Mouse (Mus musculus) heart, embryonic 10.5 days (tissue): ENCODE results near the gene Blmh. TPM values are rescaled to one million over a fixed set of nuclear protein-coding genes. Genes with fewer than 3 reads are reported as not detected.

ENCODE experiments used
- DNase-seq: peaks from one replicate; pipeline ENCODE4 v3.0.0-alpha.2; 2017; ENCODE audit warnings: low spot score
- H3K27ac ChIP-seq: fragments of 300-500 bp; sonication (generic); 2 replicates; pipeline ENCODE4 v1.5.1; 2016; ENCODE audit warnings: mild to moderate bottlenecking
- H3K27me3 ChIP-seq: fragments of 300-500 bp; sonication (generic); 2 replicates; pipeline ENCODE4 v1.6.1; 2016; ENCODE audit warnings: mild to moderate bottlenecking; ENCODE audit not compliant: poor library complexity, insufficient read depth, severe bottlenecking
- H3K36me3 ChIP-seq: fragments of 300-500 bp; sonication (generic); 2 replicates; pipeline ENCODE4 v1.6.1; 2016; ENCODE audit warnings: mild to moderate bottlenecking, moderate library complexity
- H3K4me1 ChIP-seq: fragments of 300-500 bp; sonication (generic); 2 replicates; pipeline ENCODE4 v1.6.1; 2016; ENCODE audit warnings: mild to moderate bottlenecking
- H3K4me3 ChIP-seq: fragments of 300-500 bp; sonication (generic); 2 replicates; pipeline ENCODE4 v1.5.1; 2016; ENCODE audit warnings: mild to moderate bottlenecking, moderate library complexity
- H3K9me3 ChIP-seq: fragments of 300-500 bp; sonication (generic); 2 replicates; pipeline ENCODE4 v1.6.1; 2016; ENCODE audit warnings: mild to moderate bottlenecking, moderate library complexity
- WGBS: fragments of 180-500 bp; shearing (Covaris S2); methylation state at CpG from one replicate; pipeline ENCODE4 v1.1.7; 2016; 5-methylcytosine and 5-hydroxymethylcytosine counted together
- polyA plus RNA-seq: library from polyadenylated mRNA; unstranded; fragments of >200 nt; fragmentation: Nextera tagmentation; extraction: Ambion mirVana; gene quantifications from 2 replicates; pipeline ENCODE4 v1.2.1, GENCODE M21; 2016

Gene Blmh
- 128 and 152 TPM in 2 replicates for polyA plus RNA-seq

DNA sequence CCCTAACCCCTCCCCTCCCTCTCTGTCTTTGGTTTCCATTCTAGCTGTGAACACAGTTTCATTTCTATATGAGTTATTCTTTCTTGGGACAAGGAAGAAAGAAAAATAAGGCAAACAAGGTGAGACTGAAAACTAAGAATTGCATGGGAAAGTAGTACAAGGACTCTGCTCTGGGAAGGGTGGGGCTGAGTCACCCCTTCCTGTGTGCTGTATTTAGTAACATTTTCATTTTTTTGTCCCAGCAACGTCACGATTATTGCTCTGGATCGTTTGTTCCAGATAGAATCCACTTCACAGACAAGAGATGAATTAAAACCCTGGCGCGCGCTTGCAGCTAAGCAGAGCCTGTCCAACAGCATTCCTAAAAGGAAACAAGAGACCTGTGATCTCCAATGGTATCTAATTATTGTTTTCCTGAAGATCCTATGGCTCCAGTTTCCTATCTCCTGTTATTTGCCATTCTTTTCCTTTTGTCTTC is at the start of gene Blmh:
Gene Blmh (plus strand): TSS at position 51 of the 478 bp plus-strand sequence.
- no peak within 1 kb of the TSS for H3K4me3 ChIP-seq
- H3K9me3 ChIP-seq, result no peaks in the 10 kb centered on the region
- DNase-seq, result no peak
- no peak within 1 kb of the TSS for H3K27ac ChIP-seq
- 0 out of 2 replicates have a peak, but pooled peaks cover 6% of the 10 kb centered on the region for H3K4me1 ChIP-seq
- H3K36me3 ChIP-seq, result no peaks in the 10 kb centered on the region
- H3K27me3 ChIP-seq, result no peaks in the 10 kb centered on the region
- 71% methylated on average over 6 of the region's 6 CpGs for WGBS

DNA sequence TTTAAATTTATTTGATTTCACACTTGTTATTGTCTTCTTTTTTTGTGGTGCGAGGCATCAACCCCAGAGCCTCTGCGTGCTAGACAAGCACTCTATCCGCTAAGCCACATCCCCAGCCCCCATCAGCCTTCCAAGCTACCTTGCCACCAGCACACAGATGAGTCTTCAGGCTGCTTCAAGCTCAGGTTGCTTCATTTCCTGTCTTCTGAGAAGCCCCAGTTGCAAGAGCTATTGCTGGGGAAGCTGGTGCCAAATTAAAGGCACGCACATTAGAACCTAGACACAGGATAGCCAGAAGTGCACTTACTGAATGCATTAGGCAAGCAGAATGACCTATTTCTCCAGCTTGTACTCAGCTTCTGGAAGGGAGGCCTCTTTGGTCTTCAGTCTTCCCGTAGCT is 44.8 kb upstream of the Blmh start:
- no peak overlapping the region for H3K4me3 ChIP-seq
- H3K9me3 ChIP-seq, result no peaks in the 10 kb centered on the region
- DNase-seq, result no peak
- H3K27ac ChIP-seq, result no peak overlapping the region
- no peaks in the 10 kb centered on the region for H3K36me3 ChIP-seq
- no peaks in the 10 kb centered on the region for H3K27me3 ChIP-seq
- peaks cover 5% of the 10 kb centered on the region; the same call in 1 of the 2 replicates for H3K4me1 ChIP-seq
- WGBS, result 88% methylated on average over 5 of the region's 5 CpGs

DNA sequence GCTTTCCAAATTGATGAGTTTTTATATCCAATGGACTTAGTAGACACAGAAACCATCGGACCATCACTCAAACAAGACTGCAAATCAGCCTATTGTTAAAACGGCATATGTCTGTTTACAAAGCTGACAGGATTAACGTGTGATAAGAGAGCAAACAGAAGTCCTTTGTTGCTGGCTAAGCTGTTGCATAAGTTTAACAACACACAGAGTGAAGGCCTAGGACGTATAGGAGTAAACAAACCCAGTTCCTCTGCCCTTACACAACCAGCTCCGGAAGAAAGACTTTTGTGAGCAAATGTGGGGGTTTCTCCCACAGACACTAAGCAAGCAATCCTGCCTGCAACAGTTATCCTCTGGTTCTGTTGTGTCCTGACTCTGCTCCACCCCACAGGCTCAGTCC is 40.2 kb upstream of the Blmh start:
- H3K27ac ChIP-seq, result no peak overlapping the region
- H3K9me3 ChIP-seq, result no peaks in the 10 kb centered on the region
- 41% methylated on average over 5 of the region's 5 CpGs for WGBS
- no peak for DNase-seq
- no peak overlapping the region for H3K4me3 ChIP-seq
- H3K4me1 ChIP-seq, result peaks cover 3% of the 10 kb centered on the region
- no peaks in the 10 kb centered on the region for H3K36me3 ChIP-seq
- H3K27me3 ChIP-seq, result no peaks in the 10 kb centered on the region

DNA sequence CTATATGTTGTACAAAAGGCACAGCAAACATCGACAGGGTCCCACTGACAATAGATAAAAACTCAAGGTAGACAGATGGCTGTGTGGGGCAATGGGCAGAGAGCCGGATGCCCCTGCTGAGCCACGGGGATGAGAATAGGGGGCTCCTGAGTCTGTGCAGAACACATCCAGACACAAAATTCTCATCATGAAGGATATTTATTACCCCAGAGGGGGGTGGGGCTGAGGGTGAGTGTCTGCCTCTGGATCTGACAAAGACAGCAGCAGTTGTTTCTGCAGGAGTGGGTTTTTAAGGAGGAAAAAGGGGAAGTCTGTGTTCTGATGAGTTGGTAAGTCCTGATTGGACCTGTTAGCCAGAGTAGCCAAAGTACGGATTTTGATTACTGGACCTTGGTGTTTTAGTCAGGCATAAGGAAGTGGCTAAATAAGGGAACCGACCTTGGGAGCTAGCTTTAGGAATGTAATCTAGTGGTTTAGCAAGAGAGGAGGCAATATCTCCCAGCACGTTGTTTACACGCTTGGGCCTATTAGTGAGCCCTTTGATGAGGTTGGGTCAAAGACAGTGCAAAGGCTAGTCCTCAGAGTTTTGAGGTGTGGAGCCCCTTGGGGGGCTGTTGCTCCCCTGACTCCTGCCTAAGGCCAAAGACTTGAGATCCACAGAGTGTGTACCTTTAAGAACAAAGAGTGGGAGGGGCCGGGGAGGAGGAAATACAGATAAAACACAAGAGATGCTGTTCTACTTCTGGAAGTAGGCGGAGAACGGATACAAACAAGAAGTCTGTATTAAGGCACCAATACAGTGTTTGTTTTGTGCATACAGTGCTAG is 35.1 kb upstream of the Blmh start:
- Histone ChIP-seq H3K36me3 (no peaks in the 10 kb centered on the region), H3K27ac (peak overlapping the region; percentile 76), H3K4me3 (peak overlapping the region; percentile 3; the same call in 1 of the 2 replicates), H3K27me3 (no peaks in the 10 kb centered on the region), H3K9me3 (no peaks in the 10 kb centered on the region), H3K4me1 (peaks cover 22% of the 10 kb centered on the region)
- DNase-seq, result no peak
- 39% methylated on average over 10 of the region's 10 CpGs for WGBS

DNA sequence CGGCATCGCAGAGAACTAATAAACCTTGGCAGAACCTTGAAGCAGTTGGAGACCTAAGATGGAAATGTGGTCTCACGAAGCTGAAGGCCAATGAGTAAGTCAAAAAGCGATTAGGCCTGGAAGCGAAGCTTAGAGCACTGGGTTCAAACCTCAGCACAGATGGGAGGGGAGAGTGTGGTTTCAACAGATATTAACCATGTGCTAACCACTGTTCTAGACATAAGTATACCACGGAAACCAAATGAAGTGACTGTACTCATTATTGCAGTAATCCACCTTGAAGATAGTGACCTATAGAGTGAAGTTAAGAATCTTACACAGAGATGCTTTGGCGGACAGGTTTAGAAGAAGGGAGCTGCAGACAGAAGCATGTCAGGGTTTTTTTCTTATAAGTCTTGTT is 33.4 kb upstream of the Blmh start:
- H3K4me3 ChIP-seq, result no peak overlapping the region
- WGBS, result 89% methylated on average over 7 of the region's 7 CpGs
- H3K27me3 ChIP-seq, result no peaks in the 10 kb centered on the region
- peaks cover 22% of the 10 kb centered on the region for H3K4me1 ChIP-seq
- no peaks in the 10 kb centered on the region for H3K36me3 ChIP-seq
- no peaks in the 10 kb centered on the region for H3K9me3 ChIP-seq
- DNase-seq, result no peak
- no peak overlapping the region for H3K27ac ChIP-seq

DNA sequence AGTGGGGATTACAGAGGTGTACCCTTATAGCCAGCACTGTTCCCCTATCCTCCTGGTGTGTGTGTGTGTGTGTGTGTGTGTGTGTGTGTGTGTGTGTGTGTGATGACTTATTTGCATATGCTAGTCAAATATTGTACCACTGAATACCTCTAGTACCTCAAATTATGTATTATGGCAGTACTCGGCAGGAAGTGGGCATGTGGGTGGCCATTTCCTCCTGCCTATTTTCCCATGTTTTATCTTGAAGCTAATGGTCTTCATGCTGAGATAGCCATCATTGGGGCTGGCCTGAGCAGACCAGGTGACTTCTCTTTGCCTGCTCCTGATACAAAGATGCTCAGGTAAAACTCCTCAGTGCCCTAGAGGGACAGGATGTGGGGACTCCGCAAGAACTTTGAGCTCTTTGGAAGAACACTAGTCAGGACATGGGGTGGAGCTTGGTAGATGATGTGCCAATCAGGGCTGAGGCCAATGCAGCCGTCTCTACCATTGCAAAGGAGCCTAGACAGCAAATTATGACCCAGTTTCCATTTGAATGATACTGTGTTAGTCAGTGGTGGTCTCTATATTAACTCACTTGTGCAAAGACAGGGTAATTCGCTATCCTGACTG is 32.8 kb upstream of the Blmh start:
- WGBS, result 74% methylated on average over 4 of the region's 4 CpGs
- H3K4me3 ChIP-seq, result no peak overlapping the region
- no peaks in the 10 kb centered on the region for H3K9me3 ChIP-seq
- DNase-seq, result no peak
- H3K27me3 ChIP-seq, result no peaks in the 10 kb centered on the region
- H3K27ac ChIP-seq, result peak overlapping the region; percentile 13; the same call in 1 of the 2 replicates
- no peaks in the 10 kb centered on the region for H3K36me3 ChIP-seq
- peaks cover 26% of the 10 kb centered on the region for H3K4me1 ChIP-seq

DNA sequence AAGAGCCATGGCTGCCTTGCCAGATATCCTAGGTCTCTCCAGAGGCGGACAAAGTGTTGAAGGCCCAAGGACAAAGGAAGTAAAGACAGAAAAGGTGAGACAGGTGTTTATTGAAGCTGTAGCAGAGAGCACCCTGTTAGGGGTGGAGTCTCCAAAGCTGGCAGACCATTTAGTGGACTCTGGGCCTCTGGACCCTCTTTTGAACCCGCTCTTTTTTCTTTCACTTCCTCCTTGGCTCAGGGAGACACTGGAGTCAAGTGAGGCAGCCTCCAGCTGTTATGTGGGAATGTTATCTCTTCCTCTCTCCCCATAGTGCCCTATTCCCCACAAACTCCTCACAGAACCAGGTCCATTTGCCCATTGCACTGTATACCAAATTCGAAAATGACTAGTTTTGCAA is 31.6 kb upstream of the Blmh start:
- Histone ChIP-seq H3K9me3 (no peaks in the 10 kb centered on the region), H3K4me3 (no peak overlapping the region), H3K27me3 (no peaks in the 10 kb centered on the region), H3K27ac (peak overlapping the region; percentile 67; the same call in 1 of the 2 replicates), H3K36me3 (no peaks in the 10 kb centered on the region), H3K4me1 (peaks cover 26% of the 10 kb centered on the region)
- 76% methylated on average over 3 of the region's 3 CpGs for WGBS
- DNase-seq, result no peak

DNA sequence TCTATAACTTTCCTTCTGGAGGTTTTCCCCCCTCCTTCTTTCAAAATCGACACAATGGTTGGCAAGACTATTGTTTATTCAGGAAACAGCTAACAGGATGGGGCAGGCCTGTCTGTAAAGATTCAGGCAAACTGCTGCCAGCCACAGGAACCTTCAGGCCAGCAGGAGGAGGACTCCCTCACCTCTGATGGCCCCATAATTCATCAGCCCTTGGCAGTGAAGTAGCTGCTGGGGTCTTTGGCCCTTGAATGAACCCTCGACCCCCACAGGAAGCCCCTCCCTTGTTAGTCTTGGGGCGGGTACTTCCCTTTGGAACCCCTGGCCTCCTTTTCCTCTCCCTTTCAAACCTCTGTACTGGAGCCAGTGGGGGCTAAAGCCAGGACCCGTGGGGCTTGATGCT is 31.0 kb upstream of the Blmh start:
- 36% methylated on average over 4 of the region's 4 CpGs for WGBS
- H3K4me1 ChIP-seq, result peaks cover 26% of the 10 kb centered on the region
- no peak overlapping the region for H3K4me3 ChIP-seq
- DNase-seq, result peak; percentile 79
- H3K27ac ChIP-seq, result peak overlapping the region; percentile 67
- H3K36me3 ChIP-seq, result no peaks in the 10 kb centered on the region
- no peaks in the 10 kb centered on the region for H3K9me3 ChIP-seq
- no peaks in the 10 kb centered on the region for H3K27me3 ChIP-seq

DNA sequence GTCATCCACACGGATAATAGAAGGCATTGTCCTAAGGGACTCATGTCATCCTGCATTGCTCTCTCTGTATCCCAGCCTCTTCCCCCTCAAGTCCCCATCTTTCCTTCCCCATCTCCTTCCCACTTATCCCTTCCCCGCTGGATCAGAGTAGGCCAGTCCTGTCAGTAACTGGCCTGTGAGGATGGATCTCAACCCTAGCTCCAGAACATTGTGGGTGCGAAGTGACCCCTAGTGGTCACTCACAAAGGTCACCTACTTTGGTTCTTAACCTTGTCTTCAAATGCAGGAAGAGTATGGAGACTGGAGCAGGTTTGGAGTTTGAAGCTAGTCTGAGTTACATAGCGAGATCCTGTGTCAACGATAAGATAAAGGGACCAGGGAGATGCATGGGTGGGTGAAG is 30.4 kb upstream of the Blmh start:
- H3K36me3 ChIP-seq, result no peaks in the 10 kb centered on the region
- DNase-seq, result peak; percentile 84
- 22% methylated on average over 5 of the region's 5 CpGs for WGBS
- H3K4me3 ChIP-seq, result 0 out of 2 replicates have a peak overlapping the region, but pooled peaks have one; percentile 3
- no peaks in the 10 kb centered on the region for H3K9me3 ChIP-seq
- peak overlapping the region; percentile 67; the same call in 1 of the 2 replicates for H3K27ac ChIP-seq
- no peaks in the 10 kb centered on the region for H3K27me3 ChIP-seq
- peaks cover 26% of the 10 kb centered on the region for H3K4me1 ChIP-seq

DNA sequence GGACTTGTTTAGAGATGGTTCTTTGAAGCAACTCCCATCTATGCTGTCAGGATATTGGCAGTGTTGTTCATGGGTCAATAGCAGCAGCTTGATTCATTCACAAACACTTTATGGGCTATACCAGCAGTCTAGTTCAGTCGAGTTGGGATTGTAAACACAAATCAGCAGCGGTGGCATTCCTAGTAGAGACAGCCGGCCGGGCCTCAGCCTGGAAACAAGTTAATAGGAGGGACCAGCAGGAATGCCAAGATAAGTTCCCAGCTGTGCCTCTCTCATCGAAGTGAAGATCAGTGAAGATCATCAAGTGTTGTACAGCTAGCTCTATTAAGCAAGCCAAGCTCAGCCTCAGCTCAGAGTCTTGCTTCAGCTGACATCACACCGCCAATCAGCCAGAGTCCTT is 28.2 kb upstream of the Blmh start:
- Histone ChIP-seq H3K36me3 (no peaks in the 10 kb centered on the region), H3K9me3 (no peaks in the 10 kb centered on the region), H3K4me1 (peaks cover 16% of the 10 kb centered on the region), H3K27me3 (no peaks in the 10 kb centered on the region), H3K27ac (no peak overlapping the region), H3K4me3 (no peak overlapping the region)
- no peak for DNase-seq
- 57% methylated on average over 6 of the region's 6 CpGs for WGBS

DNA sequence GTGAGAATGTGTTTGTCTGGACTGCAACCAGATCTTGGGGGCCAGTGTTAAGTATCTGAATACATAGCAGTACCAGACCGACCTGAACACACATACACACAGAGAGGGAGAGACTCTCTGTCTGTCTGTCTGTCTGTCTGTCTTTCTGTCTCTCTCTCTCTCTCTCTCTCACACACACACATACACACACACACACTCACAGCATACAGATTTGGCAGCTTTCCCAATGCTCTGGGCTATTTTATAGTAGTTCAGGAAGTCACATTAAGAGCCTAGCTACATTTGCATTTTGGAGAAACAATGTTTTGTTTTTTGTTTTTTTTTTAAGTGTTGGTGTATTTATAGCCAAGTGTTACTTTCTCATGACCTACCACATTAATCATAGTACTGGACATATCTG is 27.5 kb upstream of the Blmh start:
- DNase-seq, result no peak
- H3K4me3 ChIP-seq, result no peak overlapping the region
- no peaks in the 10 kb centered on the region for H3K9me3 ChIP-seq
- H3K27me3 ChIP-seq, result no peaks in the 10 kb centered on the region
- no peaks in the 10 kb centered on the region for H3K36me3 ChIP-seq
- H3K4me1 ChIP-seq, result peaks cover 16% of the 10 kb centered on the region
- WGBS, result 77% methylated on average over 1 of the region's 1 CpGs
- no peak overlapping the region for H3K27ac ChIP-seq

DNA sequence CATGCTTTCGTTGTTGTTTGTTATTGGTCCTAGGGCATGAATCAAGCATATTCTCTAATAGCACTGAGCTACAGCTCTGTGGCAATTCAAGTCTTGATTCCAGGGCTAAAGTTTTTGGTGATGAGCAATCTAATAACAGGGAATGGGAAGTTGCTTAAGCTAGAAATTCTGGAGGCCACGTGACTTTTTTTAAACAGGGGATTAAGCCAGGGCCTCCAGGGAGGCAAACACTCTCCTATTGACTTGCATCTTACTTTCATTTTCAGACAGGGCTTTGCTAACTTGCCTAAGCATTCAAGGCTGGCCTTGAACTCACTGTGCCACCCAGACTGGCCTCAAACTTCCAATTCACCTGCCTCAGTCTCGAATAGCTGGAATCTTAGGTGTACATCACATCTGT is 26.7 kb upstream of the Blmh start:
- no peak overlapping the region for H3K27ac ChIP-seq
- WGBS, result 56% methylated on average over 3 of the region's 3 CpGs
- H3K4me3 ChIP-seq, result no peak overlapping the region
- H3K4me1 ChIP-seq, result peaks cover 14% of the 10 kb centered on the region
- no peaks in the 10 kb centered on the region for H3K36me3 ChIP-seq
- H3K9me3 ChIP-seq, result no peaks in the 10 kb centered on the region
- H3K27me3 ChIP-seq, result no peaks in the 10 kb centered on the region
- no peak for DNase-seq

DNA sequence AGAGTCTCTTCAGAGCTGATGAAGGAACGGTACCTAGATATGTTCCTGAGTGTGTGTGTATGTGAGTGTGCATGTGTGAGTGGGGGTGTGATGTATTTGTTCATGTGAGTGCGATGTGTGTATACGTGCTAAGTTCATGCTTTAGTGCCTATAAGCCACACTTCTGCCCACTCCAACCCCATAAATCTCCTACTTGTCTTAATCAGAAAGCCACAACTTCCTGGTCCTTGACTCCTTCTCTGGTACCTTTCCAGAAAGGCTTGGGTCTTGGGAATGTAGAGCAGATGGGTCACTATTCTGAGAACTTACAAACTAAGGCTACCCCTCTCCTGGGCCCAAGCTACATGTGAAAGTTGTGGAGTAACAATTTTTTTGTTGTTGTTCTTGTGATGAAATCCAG is 25.9 kb upstream of the Blmh start:
- WGBS, result 94% methylated on average over 3 of the region's 3 CpGs
- Histone ChIP-seq H3K27ac (no peak overlapping the region), H3K4me3 (no peak overlapping the region), H3K27me3 (no peaks in the 10 kb centered on the region), H3K9me3 (no peaks in the 10 kb centered on the region), H3K4me1 (peaks cover 7% of the 10 kb centered on the region), H3K36me3 (no peaks in the 10 kb centered on the region)
- no peak for DNase-seq
